Mouse (Mus musculus): ENCODE results near the gene Mag. TPM values are rescaled to one million over a fixed set of nuclear protein-coding genes. Genes with fewer than 3 reads are reported as not detected.
"Not testable (repeated sequence)": the region's sequence is repeated elsewhere in the genome, so short reads cannot be mapped to it uniquely, and the experiment has no call there.

Mag gene
- 0.87 and 0.89 TPM in 2 replicates for total RNA-seq (2015)
- 0.95 and 1.1 TPM in 2 replicates for total RNA-seq (2017)

DNA sequence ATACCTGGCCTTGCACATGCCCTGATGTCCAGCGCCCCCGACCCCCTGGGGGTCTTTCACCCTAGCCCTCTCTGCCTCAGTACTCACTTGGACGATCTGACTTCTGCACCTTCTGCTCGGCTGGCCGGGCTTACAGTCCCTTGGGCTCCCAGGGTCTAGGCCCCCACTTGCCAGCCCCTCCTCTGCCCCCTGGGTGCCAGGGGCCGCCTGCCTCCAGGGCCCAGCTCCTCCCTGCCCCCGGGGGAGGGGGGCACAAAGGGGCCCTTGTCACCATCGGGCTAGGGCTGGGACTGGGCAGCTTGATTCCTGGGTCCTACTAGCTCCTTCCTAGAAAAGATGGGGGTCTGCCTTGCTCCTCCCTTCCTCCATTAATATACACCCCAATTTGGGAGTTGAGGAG, at the start of gene Mag:
Gene Mag, minus strand, starts transcription at position 142 of the 400 bp plus-strand sequence.
- ATAC-seq (ENCODE audit: poor library complexity, severe bottlenecking), result no peak

DNA sequence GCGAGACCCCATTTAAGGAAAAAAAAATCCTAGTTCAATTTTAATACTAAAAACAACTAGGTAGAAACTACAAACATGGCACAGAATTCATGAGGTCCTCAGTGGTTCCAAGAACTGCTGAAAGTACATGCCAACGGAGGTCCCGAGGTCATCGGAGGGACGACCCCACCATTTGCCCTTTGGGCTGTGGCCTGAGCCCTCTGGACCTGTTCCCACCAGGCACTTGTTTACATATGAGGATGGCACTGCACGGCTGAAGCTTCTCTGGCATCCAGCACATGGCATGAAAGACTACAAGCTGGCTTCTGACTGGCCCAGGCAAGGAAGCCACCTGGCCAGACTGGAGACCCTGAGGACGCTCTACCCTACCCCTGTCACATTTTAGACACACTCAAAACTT, 49.7 kb upstream of the Mag start:
- no peak for ATAC-seq (ENCODE audit: poor library complexity, severe bottlenecking)

DNA sequence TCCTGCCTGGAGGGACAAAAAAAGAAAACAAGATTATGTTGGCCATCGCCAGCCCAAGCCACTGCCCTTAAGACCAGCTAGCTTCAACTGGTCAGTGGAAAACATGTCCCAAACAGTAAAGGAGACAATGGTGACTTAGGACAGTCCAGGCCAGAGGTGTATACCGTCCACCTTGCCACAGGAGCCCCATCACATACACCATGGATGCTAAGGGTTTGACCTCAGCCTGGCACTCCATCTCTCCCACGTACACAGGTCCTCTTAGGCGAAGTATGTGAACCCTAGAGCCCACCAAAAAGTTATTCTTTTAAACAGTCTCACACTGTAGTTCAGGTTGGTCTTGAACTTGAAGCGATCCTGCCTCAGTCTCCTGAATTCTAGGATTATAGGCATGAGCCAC, 48.2 kb upstream of the Mag start:
- no peak for ATAC-seq (ENCODE audit: poor library complexity, severe bottlenecking)

DNA sequence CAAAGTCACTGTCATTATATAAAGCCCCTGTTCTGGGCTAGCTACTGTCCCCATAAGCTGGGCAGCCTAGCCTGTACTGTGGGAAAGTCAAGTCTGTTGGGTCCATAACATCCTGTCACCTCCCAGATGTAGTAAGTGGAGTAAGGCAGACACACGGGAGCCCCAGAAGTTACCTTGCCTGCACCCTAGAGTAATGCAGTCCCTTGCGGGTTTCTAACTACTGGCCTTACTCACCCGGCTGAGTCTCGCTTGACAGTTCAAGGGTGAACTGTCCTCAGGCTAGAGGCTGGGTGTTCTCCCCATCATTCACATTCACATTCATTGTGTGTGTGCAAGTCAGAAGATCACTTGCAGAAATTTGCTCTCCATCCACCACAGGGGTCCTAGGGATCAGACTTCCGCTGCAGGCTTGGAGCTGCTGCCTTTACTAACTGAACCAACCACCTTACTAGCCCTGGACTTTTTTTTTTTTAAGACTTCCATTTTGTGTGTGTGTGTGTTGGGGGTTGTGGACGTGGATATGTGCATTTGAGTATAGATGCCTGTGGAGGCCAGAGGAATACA, 45.2 kb upstream of the Mag start:
- no peak for ATAC-seq (ENCODE audit: poor library complexity, severe bottlenecking)

DNA sequence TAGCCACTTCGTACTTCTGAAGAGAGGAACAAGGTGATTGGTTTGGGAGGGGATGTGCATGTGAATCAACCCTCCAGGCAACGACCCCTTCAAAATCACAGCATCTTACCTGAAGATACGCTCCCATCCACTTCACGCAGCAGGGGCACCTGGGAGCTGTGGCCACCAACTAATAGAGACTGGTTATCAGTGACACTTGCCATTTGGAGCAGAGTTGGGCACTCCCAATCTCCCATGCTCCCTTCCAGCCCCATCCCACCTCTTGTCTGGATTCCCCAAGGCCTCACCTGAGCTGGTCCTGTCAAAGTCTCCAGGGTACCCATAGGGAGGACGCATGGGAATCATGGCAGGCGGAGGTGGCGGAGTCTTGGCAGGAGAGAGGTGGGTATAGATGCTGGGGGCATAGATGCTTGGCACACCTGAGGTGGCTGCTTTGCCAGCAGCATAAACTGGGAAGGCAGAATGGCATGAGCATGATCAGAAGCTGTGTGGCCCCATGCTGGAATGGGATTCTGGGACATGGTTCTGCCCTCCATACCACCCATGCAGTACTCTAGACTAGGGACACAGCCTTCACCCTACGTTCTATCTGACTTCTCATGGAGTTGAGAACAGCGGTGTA, 44.3 kb upstream of the Mag start:
- no peak for ATAC-seq (ENCODE audit: poor library complexity, severe bottlenecking)

DNA sequence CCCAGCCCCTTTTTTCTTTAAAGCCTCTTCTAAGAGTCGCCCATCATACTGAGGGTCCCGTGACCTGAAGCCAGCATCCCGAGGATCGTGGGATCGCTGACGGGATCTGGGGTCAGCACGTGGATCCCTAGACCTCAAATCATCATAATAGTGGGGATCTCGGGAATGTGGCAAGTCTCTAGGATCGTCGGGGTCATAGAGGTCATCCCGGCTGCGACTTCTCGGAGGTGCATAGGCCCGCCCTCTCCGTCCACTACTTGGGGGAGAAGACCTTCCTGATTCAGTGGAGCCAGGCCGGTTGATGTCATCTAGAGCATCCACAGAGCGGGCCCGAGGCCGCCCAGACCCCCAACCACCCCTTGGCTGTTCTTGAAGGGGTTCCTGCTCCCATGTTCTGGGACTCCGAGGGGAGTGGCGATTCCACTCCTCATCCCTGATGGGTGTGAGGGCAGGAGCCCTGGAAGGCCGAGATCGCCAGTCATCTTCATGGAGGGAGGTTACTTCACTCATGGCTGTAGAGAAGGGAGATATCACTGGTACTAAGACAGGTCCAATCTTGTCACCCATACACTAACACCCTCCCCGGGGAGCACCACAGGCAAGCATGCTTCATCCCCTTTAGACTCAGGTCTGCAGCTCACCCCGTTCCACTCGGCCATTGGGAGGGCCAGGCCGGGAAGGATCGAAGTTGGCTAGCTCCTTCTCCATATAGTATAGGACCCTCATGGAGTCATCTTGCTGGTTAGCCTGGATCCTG, 43.6 kb upstream of the Mag start:
- ATAC-seq (ENCODE audit: poor library complexity, severe bottlenecking), result no peak

DNA sequence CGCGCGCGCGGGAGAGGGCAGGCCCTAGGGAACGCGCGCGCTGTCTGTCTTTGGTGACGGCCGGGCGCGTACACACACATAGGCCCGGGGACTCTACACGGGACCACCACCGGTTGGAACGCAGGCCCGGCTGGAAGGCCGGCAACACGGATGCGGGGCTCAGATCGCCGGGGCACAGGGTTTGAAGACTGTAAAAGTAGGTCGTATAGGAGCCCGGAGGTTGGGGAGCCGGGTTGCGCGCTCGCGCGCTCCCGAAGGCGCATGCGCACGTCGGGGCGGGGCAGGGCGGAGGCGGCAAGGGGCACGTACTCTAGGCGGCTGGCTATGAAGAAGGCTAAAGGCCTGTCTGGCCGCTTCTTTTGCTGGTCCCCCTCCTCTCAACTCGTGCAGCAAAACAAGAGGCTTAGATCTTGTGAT, 42.7 kb upstream of the Mag start:
- peak; percentile 52 for ATAC-seq (ENCODE audit: poor library complexity, severe bottlenecking)

DNA sequence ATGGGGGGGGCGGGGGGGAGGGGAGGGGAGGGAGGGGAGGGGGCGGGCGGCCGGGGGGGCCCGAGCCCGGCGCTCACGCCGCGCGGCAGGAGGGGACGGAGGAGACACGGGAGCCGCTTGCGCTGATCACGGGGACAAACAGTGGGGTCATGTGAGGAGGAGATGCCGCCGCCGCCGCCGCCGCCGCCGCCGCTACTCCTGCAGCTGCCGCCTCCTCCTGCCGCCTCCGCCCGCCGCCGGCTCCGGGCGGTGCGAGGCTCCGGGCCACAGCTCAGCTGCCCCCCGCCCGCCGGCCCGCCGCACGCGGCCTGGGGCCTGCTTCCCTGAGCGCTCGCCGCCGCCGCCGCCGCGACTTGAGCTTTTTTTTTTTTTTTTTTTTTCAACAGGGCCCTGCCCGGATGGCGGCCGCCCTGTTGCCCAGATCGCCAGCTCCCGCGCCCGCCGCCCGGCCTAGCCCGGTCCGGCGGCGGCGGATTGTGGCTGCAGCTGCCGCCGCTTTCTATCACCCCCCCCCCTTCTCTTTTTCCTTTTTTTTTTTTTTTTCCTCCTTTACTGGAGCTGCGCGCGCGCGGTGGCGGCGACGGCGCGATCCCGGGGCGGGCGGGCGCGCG, 42.2 kb upstream of the Mag start, which contains the start of gene Usf2:
Gene Usf2, minus strand, starts transcription at position 48 of the 611 bp plus-strand sequence.
- peak; percentile 41 for ATAC-seq (ENCODE audit: poor library complexity, severe bottlenecking)

DNA sequence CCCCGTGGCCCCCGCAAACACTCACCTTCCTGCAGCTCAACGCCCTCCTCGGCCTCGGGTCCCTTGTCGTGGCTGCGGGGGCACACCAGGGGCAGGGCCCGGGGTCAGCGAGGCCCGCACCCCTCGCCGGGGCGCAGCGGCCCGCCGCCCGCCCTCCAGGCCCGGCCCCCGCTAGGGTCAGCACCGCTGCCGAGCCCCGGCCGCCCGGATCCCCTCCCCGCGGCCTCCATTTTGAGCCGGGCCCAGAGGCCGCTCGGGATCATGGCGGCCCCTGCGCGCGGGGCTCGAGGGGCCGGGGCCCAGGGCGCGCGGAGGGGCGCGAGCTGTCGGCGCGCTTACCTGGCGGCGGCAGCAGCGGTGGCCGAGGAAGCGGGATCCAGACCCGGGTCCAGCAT, 41.7 kb upstream of the Mag start:
- no peak for ATAC-seq (ENCODE audit: poor library complexity, severe bottlenecking)

DNA sequence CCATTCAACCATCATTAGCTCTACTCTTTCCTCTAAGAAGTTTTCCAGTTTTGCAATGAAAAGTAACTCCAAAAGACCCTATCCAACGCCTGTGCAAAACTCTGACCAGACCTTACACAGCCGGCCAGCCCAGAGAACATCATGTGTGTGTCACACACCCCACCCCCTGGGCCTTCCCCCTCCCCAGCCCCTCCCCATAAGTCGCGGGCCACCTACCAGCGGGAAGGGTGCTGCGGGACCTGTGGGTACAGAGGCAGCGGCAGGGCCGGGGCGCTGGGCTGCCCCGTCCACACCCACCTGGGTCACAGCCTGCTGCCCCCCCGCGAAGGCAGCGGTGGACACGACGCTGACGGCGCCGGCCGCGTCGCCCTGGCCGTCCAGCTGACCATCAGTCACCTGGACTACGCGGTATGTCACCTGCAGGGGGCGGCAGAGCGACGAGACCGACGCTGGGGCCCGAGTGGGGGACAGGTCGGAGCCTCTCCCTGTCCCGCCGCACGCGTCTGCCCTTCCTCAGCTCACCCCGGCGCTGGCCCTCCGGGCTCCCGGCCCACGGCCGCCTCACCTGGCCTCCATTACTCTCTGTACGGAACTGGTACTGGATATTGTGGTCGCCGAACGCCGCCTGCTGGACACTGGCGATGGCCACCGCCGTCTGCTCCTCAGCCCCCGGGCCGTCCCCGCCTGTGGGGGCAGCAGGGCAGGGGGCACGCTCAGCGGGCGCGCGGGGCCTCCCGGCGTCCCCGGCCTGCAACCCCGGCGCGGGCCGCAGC, 41.1 kb upstream of the Mag start:
- peak; percentile 71 for ATAC-seq (ENCODE audit: poor library complexity, severe bottlenecking)

DNA sequence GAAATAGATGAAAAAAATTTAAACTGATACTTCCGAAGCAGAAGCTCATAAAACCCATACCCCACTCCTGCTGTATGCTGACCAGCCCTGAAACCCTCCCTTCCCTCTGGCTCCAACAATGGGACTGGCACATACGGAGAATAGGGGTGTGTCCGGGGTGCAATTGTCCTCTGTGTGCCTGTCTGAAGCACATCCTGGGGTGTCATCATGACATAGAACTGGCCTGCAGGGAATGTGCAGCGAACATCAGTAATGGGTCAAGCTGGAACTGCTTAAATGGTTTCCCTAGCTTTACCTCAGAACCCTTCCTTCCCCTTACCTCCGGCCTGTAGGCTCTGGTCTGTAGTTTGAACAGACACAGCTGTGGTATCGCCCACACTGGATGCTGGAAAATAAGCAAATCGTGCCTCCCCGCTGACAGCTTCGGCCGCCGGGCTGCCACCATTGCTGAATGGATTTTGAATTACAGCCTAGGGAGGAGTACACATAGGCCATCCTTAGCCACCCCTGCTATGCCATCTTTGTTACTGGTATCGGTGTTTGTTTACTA, 40.4 kb upstream of the Mag start:
- no peak for ATAC-seq (ENCODE audit: poor library complexity, severe bottlenecking)

DNA sequence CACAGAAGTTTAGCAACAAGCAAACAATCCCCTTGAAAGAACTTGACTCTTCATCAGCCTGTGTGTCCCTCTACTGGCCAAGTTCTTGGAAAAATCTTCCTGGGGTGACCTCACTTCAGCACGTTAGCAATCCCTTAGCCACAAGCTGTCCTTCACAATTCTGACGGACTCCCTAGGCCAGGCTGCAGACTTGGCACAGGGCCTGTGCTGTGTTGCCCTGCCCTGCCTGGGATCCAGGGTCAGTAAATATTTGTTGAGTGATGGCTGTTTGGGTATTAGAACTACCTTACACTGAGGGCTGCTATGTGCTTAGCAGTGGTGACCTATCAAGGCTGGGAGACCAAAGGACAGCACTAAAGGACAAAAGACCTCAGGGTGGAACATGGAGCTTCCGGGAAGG, 39.4 kb upstream of the Mag start:
- no peak for ATAC-seq (ENCODE audit: poor library complexity, severe bottlenecking)

DNA sequence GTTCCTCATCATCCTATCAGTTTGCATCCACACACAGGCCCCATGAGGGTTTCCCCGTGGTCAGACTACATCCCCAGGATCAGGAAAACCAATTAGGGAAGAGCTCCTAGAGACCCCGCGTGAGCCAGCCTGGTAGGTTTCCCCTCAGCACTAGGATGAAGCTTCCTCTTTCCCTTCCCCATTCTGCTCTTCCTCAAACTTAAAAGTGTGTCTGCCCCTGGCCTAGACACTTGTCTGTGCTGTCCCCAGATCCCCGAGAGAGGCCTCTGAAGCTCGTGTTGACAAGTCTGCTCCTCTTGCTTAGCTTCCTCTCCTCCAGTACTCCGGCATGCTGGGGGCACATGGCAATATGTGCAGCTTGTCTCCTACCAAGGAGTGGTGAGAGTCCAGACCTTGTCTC, 38.8 kb upstream of the Mag start:
- peak; percentile 45 for ATAC-seq (ENCODE audit: poor library complexity, severe bottlenecking)

DNA sequence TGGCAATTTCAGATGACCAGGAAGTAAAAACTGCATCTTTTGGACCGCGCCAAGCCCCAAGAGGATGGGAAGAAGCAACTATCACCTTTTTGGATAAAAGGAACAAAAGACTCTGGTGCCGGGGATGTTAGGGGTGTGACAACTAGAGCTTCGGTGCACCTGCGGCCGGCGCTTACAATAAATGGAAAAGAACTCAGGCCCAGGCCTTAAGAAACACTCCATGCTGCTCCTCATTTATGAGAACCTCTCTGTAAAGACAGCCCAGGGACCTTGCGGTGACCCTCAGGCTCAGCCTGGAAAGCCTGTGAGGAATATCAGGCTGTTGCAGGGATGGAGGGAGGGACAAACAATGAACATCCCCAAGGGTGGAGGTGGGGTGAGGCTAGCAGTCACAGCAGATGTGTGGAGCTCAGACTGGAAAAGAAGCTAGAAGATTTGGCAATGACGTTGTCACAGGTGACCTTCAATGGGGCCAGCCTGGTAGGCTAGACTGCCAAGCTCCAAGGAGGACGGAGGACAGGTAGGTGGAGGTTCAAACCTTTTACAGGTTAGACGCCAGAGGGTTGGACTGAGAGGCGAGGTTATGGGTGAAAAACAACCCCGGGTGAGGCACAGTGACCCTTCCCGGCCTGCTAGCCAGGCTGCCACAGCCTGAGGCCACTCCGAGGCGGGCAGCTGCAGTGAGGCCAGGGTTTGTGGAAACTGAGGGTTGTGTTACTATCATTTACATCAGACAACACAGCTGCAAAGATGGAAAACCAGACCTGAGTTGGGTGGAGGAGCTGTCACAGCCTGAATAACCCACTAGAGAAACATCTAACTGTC, 38.0 kb upstream of the Mag start:
- no peak for ATAC-seq (ENCODE audit: poor library complexity, severe bottlenecking)

DNA sequence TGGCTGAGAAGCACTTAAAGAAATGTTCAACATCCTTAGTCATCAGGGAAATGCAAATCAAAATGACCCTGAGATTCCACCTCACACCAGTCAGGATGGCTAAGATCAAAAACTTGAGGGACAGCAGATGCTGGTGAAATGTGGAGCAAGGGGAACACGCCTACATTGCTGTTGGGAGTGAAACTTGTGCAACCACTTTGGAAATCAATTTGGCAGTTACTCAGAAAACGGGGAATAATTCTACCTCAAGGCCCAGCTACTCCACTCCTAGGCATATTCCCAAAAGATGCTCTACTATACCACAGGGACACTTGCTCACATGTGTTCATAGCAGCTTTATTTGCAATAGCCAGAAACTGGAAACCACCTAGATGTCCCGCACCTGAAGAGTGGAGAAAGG, 35.2 kb upstream of the Mag start:
- ATAC-seq (ENCODE audit: poor library complexity, severe bottlenecking), result not testable (repeated sequence)

DNA sequence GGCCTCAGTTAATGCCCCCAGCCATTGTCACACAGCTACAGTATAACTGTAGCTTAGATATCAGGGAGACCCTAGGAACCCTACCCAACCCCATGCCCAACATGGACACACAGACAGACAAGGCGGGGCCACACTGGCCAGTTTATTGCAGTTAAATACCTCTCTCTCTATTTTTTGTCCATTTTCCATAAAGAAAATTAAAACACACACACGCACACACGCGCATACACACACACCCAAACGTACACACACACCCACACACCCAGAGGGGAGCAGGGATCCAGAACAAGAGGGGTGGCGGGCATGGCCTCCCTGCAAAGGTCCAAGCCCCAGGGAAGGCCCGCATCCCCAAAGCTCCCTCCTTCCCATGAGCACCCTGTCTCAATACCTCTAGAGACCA, 31.2 kb upstream of the Mag start:
- ATAC-seq (ENCODE audit: poor library complexity, severe bottlenecking), result no peak

DNA sequence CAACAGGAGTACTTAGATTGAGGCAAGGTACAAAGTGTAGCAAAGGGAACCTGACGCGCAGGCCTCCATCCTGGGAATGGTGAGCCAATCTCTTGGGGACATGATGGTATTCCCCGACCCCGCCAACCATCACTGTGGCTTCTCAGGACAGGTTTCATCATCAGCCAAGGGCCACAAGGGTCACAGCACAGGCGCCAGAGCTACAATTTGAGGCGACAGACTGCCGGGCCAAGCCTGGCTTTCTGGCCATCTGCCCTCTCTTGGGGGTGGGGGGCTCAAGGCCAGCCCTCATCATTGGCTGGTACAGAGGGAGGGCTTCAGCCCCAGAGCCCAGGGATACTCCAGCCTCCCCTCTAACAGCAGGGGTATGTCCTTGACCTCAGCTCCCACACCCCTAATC, 30.8 kb upstream of the Mag start:
- not testable (repeated sequence) for ATAC-seq (ENCODE audit: poor library complexity, severe bottlenecking)

DNA sequence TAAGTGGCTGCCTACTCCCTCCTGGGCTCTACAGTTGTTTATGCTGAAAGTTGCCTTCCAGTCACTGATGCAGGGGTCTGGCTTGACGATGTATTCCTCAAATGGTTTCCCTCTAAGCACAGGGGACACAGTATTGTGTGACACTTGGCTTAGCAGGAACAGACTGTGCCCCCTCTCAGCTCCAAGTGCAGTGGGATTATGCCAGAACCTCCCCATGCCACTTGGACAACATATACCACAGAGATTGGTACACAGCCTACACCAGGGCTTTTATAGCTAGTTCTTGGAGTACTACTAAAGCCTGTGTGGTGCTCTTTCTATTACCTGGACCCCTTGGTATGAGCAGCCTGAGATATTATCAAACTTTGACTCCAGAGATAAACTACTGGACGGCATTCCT, 30.0 kb upstream of the Mag start:
- ATAC-seq (ENCODE audit: poor library complexity, severe bottlenecking), result not testable (repeated sequence)

DNA sequence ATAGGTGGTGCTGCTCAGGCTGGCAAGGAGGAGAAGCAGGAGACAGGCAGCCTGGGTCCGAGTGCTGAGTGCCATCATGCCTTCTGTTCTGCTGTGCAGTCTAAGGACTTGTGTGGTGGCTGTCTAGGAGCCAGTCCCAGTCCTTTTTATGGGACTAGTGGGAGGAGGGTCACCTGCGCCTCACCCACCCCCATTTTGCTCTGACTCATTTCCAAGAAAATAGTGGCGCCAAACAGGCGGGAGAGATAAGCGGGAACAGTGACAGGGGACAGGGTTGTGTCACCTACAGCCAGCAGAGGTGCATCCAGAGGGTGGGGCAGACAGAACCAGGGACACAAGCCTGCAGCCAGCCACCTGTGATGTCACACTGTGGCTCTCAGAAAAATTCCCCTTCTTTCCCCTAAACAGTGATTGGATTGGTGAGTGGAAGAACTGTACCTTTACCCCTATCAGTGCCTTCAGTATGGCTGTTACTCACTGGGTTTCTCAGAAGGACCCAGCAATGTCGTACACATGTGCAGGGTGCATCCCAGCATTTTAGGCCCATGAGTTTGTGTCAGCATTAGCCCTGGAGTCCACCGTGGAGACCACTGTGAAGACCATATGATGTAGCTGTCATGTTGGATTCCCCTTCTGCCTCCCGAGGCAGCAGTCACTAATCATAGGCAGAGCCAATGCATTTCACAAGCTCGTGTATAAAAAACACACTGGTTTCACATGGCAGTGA, 29.4 kb upstream of the Mag start, which contains the start of gene Hamp:
Gene Hamp, minus strand, starts transcription at position 124 of the 727 bp plus-strand sequence.
- ATAC-seq (ENCODE audit: poor library complexity, severe bottlenecking), result no peak

Data from megakaryocyte, adult 5-6 weeks (primary cell).